Mouse (Mus musculus) CH12.LX (cell line): ENCODE measurements around the gene Dlx3.
A peak's percentile ranks its signal among the peaks of the same experiment; 100 is the strongest.

Source experiments
- BHLHE40 ChIP-seq: IDR thresholded peaks from 2 replicates; pipeline ENCODE4 v1.6.1; 2011; ENCODE audit warnings: mild to moderate bottlenecking, low read depth, low read length, improper control_type of control experiment
- CTCF ChIP-seq, 2 experiments: IDR thresholded peaks in 1 of 2; conservative IDR thresholded peaks in 1 of 2; 2 replicates each; pipeline ENCODE4 v1.5.1; 2011 to 2012; ENCODE audit warnings: low read depth in 2 of 2, low read length in 2 of 2, improper control_type of control experiment in 1 of 2, inconsistent platforms in 1 of 2, mild to moderate bottlenecking in 1 of 2, moderate library complexity in 1 of 2
- EP300 ChIP-seq: IDR thresholded peaks from 2 replicates; pipeline ENCODE4 v1.6.1; 2011; ENCODE audit warnings: low read length, improper control_type of control experiment
- KAT2A ChIP-seq: IDR thresholded peaks from 2 replicates; pipeline ENCODE4 v1.6.1; 2012; ENCODE audit warnings: low read length, improper control_type of control experiment, inconsistent platforms; ENCODE audit not compliant: insufficient replicate concordance
- POLR2A ChIP-seq: IDR thresholded peaks from 2 replicates; pipeline ENCODE4 v1.6.1; 2011; ENCODE audit warnings: low read depth, mild to moderate bottlenecking, improper control_type of control experiment, low read length
- TCF12 ChIP-seq: IDR thresholded peaks from 2 replicates; pipeline ENCODE4 v1.6.1; 2014; ENCODE audit warnings: low read depth, mild to moderate bottlenecking, inconsistent platforms, low read length, improper control_type of control experiment
- USF1 ChIP-seq: IDR thresholded peaks from 2 replicates; pipeline ENCODE4 v1.6.1; 2014; ENCODE audit warnings: low read depth, mild to moderate bottlenecking, inconsistent platforms, low read length, improper control_type of control experiment
- USF2 ChIP-seq: conservative IDR thresholded peaks from 2 replicates; pipeline ENCODE4 v1.6.1; 2011; ENCODE audit warnings: low read depth, low read length, improper control_type of control experiment
- ZC3H11A ChIP-seq: IDR thresholded peaks from 2 replicates; pipeline ENCODE4 v1.6.1; 2012; ENCODE audit warnings: low read depth, mild to moderate bottlenecking, inconsistent platforms, low read length, improper control_type of control experiment

DNA sequence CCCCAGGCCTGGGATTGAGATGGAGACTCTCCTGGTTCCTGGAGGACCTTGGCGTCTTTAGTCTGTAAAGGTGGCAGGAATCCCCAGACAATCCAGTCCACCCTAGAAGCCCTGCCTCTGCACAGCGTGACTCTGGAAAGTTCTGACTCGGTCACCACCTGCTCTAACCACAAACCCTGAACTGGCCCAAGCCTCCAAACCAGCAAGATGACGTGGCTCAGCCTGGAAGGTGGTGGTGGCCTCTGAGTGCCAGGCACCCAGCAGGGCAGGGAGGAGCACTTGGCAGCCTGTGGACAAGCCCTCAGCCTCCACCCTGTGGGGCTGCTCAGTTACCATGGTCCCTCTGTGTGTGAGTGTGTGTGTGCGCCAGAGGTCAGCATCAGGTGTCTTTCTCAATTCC, 38.0 kb downstream of the Dlx3 start:
- TF ChIP-seq TCF12 (peak; percentile 90), KAT2A (no peak), POLR2A (peak; percentile 26; the same call in 1 of the 2 replicates), ZC3H11A (no peak), USF2 (no peak), USF1 (no peak), CTCF (conservative IDR thresholded peaks at IDR 0.05 in 1 of 2, IDR thresholded peaks at IDR 0.05 in 1 of 2; ENCODE audit: low read depth in 2 of 2, low read length in 2 of 2) (no peak), EP300 (peak; percentile 90), BHLHE40 (peak; percentile 78)
